Mouse (Mus musculus) heart, postnatal 0 days (tissue): ENCODE results near the gene Josd2. TPM values are rescaled to one million over a fixed set of nuclear protein-coding genes. Genes with fewer than 3 reads are reported as not detected.

Experiments
- ATAC-seq: fragments of 200-750 bp; cut with Nextera tagmentation; 2 replicates; pipeline ENCODE4 v1.8.0; 2017; ENCODE audit warnings: low read depth, moderate number of reproducible peaks, moderate library complexity; ENCODE audit not compliant: insufficient read depth
- DNase-seq: peaks from one replicate; pipeline ENCODE4 v3.0.0-alpha.2; 2016; ENCODE audit warnings: low spot score
- H3K27ac ChIP-seq: fragments of 300-500 bp; sonication (generic); 2 replicates; pipeline ENCODE4 v1.5.1; 2014; ENCODE audit warnings: low read depth, mild to moderate bottlenecking
- H3K27me3 ChIP-seq: fragments of 300-500 bp; sonication (generic); 2 replicates; pipeline ENCODE4 v1.6.1; 2014; ENCODE audit warnings: low read length, mixed read lengths; ENCODE audit not compliant: control insufficient read depth, insufficient read depth
- H3K36me3 ChIP-seq: fragments of 300-500 bp; sonication (generic); replicated peaks from 2 replicates; pipeline ENCODE4 v1.6.1; 2014; ENCODE audit warnings: low read length, mixed read lengths; ENCODE audit not compliant: control insufficient read depth, insufficient read depth
- H3K4me1 ChIP-seq: fragments of 300-500 bp; sonication (generic); 2 replicates; pipeline ENCODE4 v1.6.1; 2014; ENCODE audit warnings: antibody characterized with exemption; ENCODE audit not compliant: control insufficient read depth, insufficient read depth
- H3K4me2 ChIP-seq: fragments of 300-500 bp; sonication (generic); 2 replicates; pipeline ENCODE4 v1.6.1; 2014; ENCODE audit warnings: low read depth, mild to moderate bottlenecking, low read length, moderate library complexity
- H3K4me3 ChIP-seq: fragments of 300-500 bp; sonication (generic); 2 replicates; pipeline ENCODE4 v1.5.1; 2014; ENCODE audit warnings: low read depth, low read length
- H3K9ac ChIP-seq: fragments of 300-500 bp; sonication (generic); replicated peaks from 2 replicates; pipeline ENCODE4 v1.6.1; 2014; ENCODE audit warnings: low read depth, low read length, mixed read lengths
- H3K9me3 ChIP-seq: fragments of 300-500 bp; sonication (generic); replicated peaks from 2 replicates; pipeline ENCODE4 v1.6.1; 2016; ENCODE audit warnings: low read length; ENCODE audit not compliant: control insufficient read depth
- CTCF ChIP-seq: IDR thresholded peaks from 2 replicates; pipeline ENCODE4 v1.5.1; 2016; ENCODE audit warnings: antibody characterized with exemption, control low read depth, low read depth
- EP300 ChIP-seq: IDR thresholded peaks from 2 replicates; pipeline ENCODE4 v1.6.1; 2016; ENCODE audit warnings: antibody characterized with exemption, low read depth
- WGBS: fragments of 180-500 bp; shearing (Covaris S2); extraction: QIAGEN DNeasy Blood & Tissue Kit; methylation state at CpG from one replicate; pipeline ENCODE4 v1.1.7; 2014; 5-methylcytosine and 5-hydroxymethylcytosine counted together
- polyA plus RNA-seq: library from polyadenylated mRNA; unstranded; fragments of >200 nt; fragmentation: Nextera tagmentation; extraction: Ambion mirVana; gene quantifications from 2 replicates; pipeline ENCODE4 v1.2.1, GENCODE M21; 2015
- total RNA-seq: library from RNA; depleted of rRNA; stranded (reverse); fragments of >200 nt; gene quantifications from 2 replicates; pipeline ENCODE4 v1.2.3, GENCODE M21; 2014; ENCODE audit warnings: low replicate concordance

Josd2 gene
- total and polyA plus RNA-seq, 2 experiments from 2014 or later = 91.2 to 123 TPM

- DNase-seq (no peak), ATAC-seq (no peak)
- Histone ChIP-seq H3K4me1 (peaks cover 50% of the 10 kb centered on the region), H3K9me3 (no peaks in the 10 kb centered on the region), H3K4me2 (no peak overlapping the region), H3K9ac (peak overlapping the region; percentile 35; the same call in 1 of the 2 replicates), H3K36me3 (no peaks in the 10 kb centered on the region), H3K4me3 (no peak overlapping the region), H3K27ac (peak overlapping the region; percentile 99), H3K27me3 (no peaks in the 10 kb centered on the region)
- 55% methylated on average over 16 of the region's 16 CpGs for WGBS
- TF ChIP-seq EP300 (no peak), CTCF (no peak)
Measured at GRCm38 (mm10) chr7:44470696-44471612, 3.2 kb downstream of the Josd2 start.

GRCm38 (mm10) chr7:44471880-44472557, 4.2 kb downstream of the Josd2 start:
- H3K36me3 ChIP-seq = no peaks in the 10 kb centered on the region
- no peaks in the 10 kb centered on the region for H3K27me3 ChIP-seq
- TF ChIP-seq CTCF (no peak), EP300 (peak; percentile 98)
- WGBS = 12% methylated on average over 6 of the region's 6 CpGs
- H3K9me3 ChIP-seq = no peaks in the 10 kb centered on the region
- H3K9ac ChIP-seq = peak overlapping the region; percentile 35; the same call in 1 of the 2 replicates
- ATAC-seq = peak; percentile 68
- H3K27ac ChIP-seq = peak overlapping the region; percentile 99
- peak; percentile 96 for DNase-seq
- peaks cover 50% of the 10 kb centered on the region for H3K4me1 ChIP-seq
- H3K4me2 ChIP-seq = peak overlapping the region; percentile 55
- H3K4me3 ChIP-seq = no peak overlapping the region

- Histone ChIP-seq H3K9ac (peak overlapping the region; percentile 72; the same call in 1 of the 2 replicates), H3K4me2 (peak overlapping the region; percentile 55), H3K36me3 (no peaks in the 10 kb centered on the region), H3K4me3 (peak overlapping the region; percentile 52), H3K27ac (peak overlapping the region; percentile 99), H3K9me3 (no peaks in the 10 kb centered on the region), H3K4me1 (peaks cover 50% of the 10 kb centered on the region), H3K27me3 (no peaks in the 10 kb centered on the region)
- ATAC-seq (no peak; the same call in 1 of the 2 replicates), DNase-seq (no peak)
- 8% methylated on average over 1 of the region's 1 CpGs for WGBS
- no peak for TF ChIP-seq CTCF
- no peak for TF ChIP-seq EP300
Measured at GRCm38 (mm10) chr7:44472558-44472885, 4.7 kb downstream of the Josd2 start.

GRCm38 (mm10) chr7:44472961-44473646, 5.3 kb downstream of the Josd2 start:
- WGBS = 19% methylated on average over 9 of the region's 9 CpGs
- H3K9me3 ChIP-seq = no peaks in the 10 kb centered on the region
- H3K4me1 ChIP-seq = peaks cover 50% of the 10 kb centered on the region
- H3K9ac ChIP-seq = peak overlapping the region; percentile 72
- ATAC-seq (peak; percentile 70), DNase-seq (peak; percentile 95)
- peak overlapping the region; percentile 55 for H3K4me2 ChIP-seq
- peak overlapping the region; percentile 52 for H3K4me3 ChIP-seq
- peak overlapping the region; percentile 99 for H3K27ac ChIP-seq
- H3K36me3 ChIP-seq = no peaks in the 10 kb centered on the region
- no peaks in the 10 kb centered on the region for H3K27me3 ChIP-seq
- peak; percentile 94; the same call in 1 of the 2 replicates for TF ChIP-seq EP300
- TF ChIP-seq CTCF = no peak

- no peaks in the 10 kb centered on the region for H3K9me3 ChIP-seq
- no peaks in the 10 kb centered on the region for H3K36me3 ChIP-seq
- H3K9ac ChIP-seq = peak overlapping the region; percentile 72
- ATAC-seq (peak; percentile 12), DNase-seq (peak; percentile 60)
- peaks cover 38% of the 10 kb centered on the region for H3K4me1 ChIP-seq
- peak overlapping the region; percentile 52 for H3K4me3 ChIP-seq
- WGBS = 9% methylated on average over 4 of the region's 4 CpGs
- TF ChIP-seq EP300 = peak; percentile 85; the same call in 1 of the 2 replicates
- no peak for TF ChIP-seq CTCF
- H3K27ac ChIP-seq = peak overlapping the region; percentile 99
- H3K4me2 ChIP-seq = peak overlapping the region; percentile 55
- H3K27me3 ChIP-seq = no peaks in the 10 kb centered on the region
Measured at GRCm38 (mm10) chr7:44474419-44474818, 6.6 kb downstream of the Josd2 start.
